Mouse (Mus musculus): ENCODE results near the gene Prx.
A peak's percentile ranks its signal among the peaks of the same experiment; 100 is the strongest.

The Prx gene

GRCm38 (mm10) chr7:27523805-27524204 lies 24.7 kb downstream of the Prx start:
- no peak for DNase-seq

GRCm38 (mm10) chr7:27526039-27526827 lies 27.1 kb downstream of the Prx start:
- DNase-seq: peak; percentile 64 to 66

GRCm38 (mm10) chr7:27529070-27529469 lies 29.9 kb downstream of the Prx start:
- DNase-seq: no peak

GRCm38 (mm10) chr7:27530937-27531336 lies 31.8 kb downstream of the Prx start:
- no peak for DNase-seq

- no peak for DNase-seq
These were observed 32.6 kb downstream of the Prx start for GRCm38 (mm10) chr7:27531707-27532106.

- no peak for DNase-seq
These were observed 33.4 kb downstream of the Prx start for GRCm38 (mm10) chr7:27532480-27533050.

GRCm38 (mm10) chr7:27535386-27535785 lies 36.3 kb downstream of the Prx start:
- no peak for DNase-seq

- no peak for DNase-seq
These were observed 37.5 kb downstream of the Prx start for GRCm38 (mm10) chr7:27536618-27537017.

GRCm38 (mm10) chr7:27537998-27538397 lies 38.9 kb downstream of the Prx start:
- DNase-seq: no peak

- no peak for DNase-seq
These were observed 39.7 kb downstream of the Prx start for GRCm38 (mm10) chr7:27538797-27539196.

GRCm38 (mm10) chr7:27540521-27540920 lies 41.4 kb downstream of the Prx start:
- no peak for DNase-seq

GRCm38 (mm10) chr7:27540935-27541334 lies 41.8 kb downstream of the Prx start:
- peak in 1 of 2 experiments; percentile 42 for DNase-seq

GRCm38 (mm10) chr7:27541431-27541830 lies 42.3 kb downstream of the Prx start:
- peak; percentile 93 to 96 for DNase-seq

- no peak for DNase-seq
These were observed 42.8 kb downstream of the Prx start for GRCm38 (mm10) chr7:27541922-27542321.

- peak; percentile 94 to 96 for DNase-seq
These were observed 43.4 kb downstream of the Prx start for GRCm38 (mm10) chr7:27542392-27543033.

GRCm38 (mm10) chr7:27543065-27543464 lies 43.9 kb downstream of the Prx start:
- no peak for DNase-seq

GRCm38 (mm10) chr7:27543851-27544250 lies 44.7 kb downstream of the Prx start:
- DNase-seq: no peak

GRCm38 (mm10) chr7:27544675-27545370 lies 45.7 kb downstream of the Prx start:
- peak; percentile 72 to 84 for DNase-seq

GRCm38 (mm10) chr7:27549597-27549996 lies 50.5 kb downstream of the Prx start:
- no peak for DNase-seq

GRCm38 (mm10) chr7:27552070-27552469 lies 52.9 kb downstream of the Prx start:
- DNase-seq: no peak

- DNase-seq: peak; percentile 94 to 97
These were observed 53.9 kb downstream of the Prx start, which contains the start of the genes Pld3 and 2310022A10Rik for GRCm38 (mm10) chr7:27552931-27553513. TSS of gene Pld3 (minus strand) at chr7:27553218. TSS of gene 2310022A10Rik (plus strand) at chr7:27553233.

GRCm38 (mm10) chr7:27560291-27560887 lies 61.3 kb downstream of the Prx start:
- DNase-seq: no peak
